Mouse (Mus musculus) midbrain, embryonic 11.5 days (tissue): ENCODE results near the gene Scarf2. TPM values are rescaled to one million over a fixed set of nuclear protein-coding genes. Genes with fewer than 3 reads are reported as not detected.
A peak's percentile ranks its signal among the peaks of the same experiment; 100 is the strongest.

Experiments used
- ATAC-seq: fragments of 200-750 bp; cut with Nextera tagmentation; 2 replicates; pipeline ENCODE4 v1.8.0; 2017; ENCODE audit warnings: moderate TSS enrichment, moderate library complexity; ENCODE audit not compliant: low FRiP score
- DNase-seq: peaks from one replicate; pipeline ENCODE4 v3.0.0; 2015; ENCODE audit warnings: low spot score; ENCODE audit errors: missing footprints
- H3K27ac ChIP-seq: fragments of 300-500 bp; sonication (generic); 2 replicates; pipeline ENCODE4 v1.5.1; 2014; ENCODE audit warnings: low read depth, low read length
- H3K27me3 ChIP-seq: fragments of 300-500 bp; sonication (generic); 2 replicates; pipeline ENCODE4 v1.6.1; 2014; ENCODE audit warnings: mild to moderate bottlenecking, low read length, moderate library complexity, mixed read lengths; ENCODE audit not compliant: control insufficient read depth, insufficient read depth
- H3K36me3 ChIP-seq: fragments of 300-500 bp; sonication (generic); 2 replicates; pipeline ENCODE4 v1.6.1; 2014; ENCODE audit warnings: mild to moderate bottlenecking, low read length, moderate library complexity, mixed read lengths; ENCODE audit not compliant: control insufficient read depth, insufficient read depth
- H3K4me1 ChIP-seq: fragments of 300-500 bp; sonication (generic); 2 replicates; pipeline ENCODE4 v1.6.1; 2014; ENCODE audit warnings: low read length; ENCODE audit not compliant: control insufficient read depth, insufficient read depth
- H3K4me2 ChIP-seq: fragments of 300-500 bp; sonication (generic); 2 replicates; pipeline ENCODE4 v1.6.1; 2014; ENCODE audit warnings: mild to moderate bottlenecking, moderate library complexity
- H3K4me3 ChIP-seq: fragments of 300-500 bp; sonication (generic); 2 replicates; pipeline ENCODE4 v1.5.1; 2014; ENCODE audit warnings: low read depth, low read length
- H3K9ac ChIP-seq: fragments of 300-500 bp; sonication (generic); 2 replicates; pipeline ENCODE4 v1.6.1; 2014; ENCODE audit warnings: low read length
- H3K9me3 ChIP-seq: fragments of 300-500 bp; sonication (generic); 2 replicates; pipeline ENCODE4 v1.6.1; 2016; ENCODE audit warnings: low read length; ENCODE audit not compliant: control insufficient read depth
- WGBS: fragments of 180-500 bp; shearing (Covaris S2); extraction: QIAGEN DNeasy Blood & Tissue Kit; methylation state at CpG from one replicate; pipeline ENCODE4 v1.1.7; 2014; 5-methylcytosine and 5-hydroxymethylcytosine counted together
- polyA plus RNA-seq: library from polyadenylated mRNA; unstranded; fragments of >200 nt; fragmentation: Nextera tagmentation; extraction: Ambion mirVana; gene quantifications from 2 replicates; pipeline ENCODE4 v1.2.1, GENCODE M21; 2014

Scarf2 gene
- polyA plus RNA-seq, 1 experiment from 2014 or later, result 4.4 TPM

DNA sequence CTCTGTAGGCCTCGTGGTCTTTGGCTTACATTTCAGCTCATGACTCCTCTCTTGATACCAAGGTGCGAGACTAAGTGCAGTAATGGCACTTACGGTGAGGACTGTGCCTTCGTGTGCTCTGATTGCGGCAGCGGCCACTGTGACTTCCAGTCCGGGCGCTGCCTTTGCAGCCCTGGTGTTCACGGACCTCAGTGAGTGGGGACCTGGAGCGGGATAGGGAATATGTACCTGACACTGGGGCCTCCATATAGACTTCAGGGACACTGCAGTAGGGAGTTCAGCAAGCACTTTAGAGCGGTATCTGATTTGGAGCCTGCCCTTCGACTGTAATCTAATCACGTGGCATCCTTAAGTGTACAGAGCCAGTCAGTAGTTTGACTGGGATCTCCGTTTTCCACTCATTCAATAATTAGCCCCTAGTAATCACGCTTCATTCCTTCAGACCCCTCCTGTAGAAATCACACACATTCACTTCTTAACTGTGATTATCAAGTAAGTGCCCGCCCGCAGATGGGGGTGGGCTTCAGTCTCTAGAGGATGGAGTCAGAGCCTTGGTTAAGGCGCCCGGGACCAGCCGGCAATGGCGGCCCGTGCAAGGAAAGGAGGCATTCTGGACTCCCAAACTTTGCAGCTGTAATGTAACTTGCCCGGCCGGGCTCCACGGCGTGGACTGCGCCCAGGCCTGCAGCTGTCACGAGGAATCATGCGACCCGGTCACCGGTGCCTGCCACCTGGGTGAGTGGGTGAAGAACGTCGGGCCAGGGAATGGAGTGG is 6.8 kb downstream of the Scarf2 start:
- DNase-seq (peak; percentile 92), ATAC-seq (no peak)
- H3K27ac ChIP-seq, result no peak overlapping the region
- no peaks in the 10 kb centered on the region for H3K9me3 ChIP-seq
- peak overlapping the region; percentile 35 for H3K4me3 ChIP-seq
- peak overlapping the region; percentile 57 for H3K4me2 ChIP-seq
- H3K9ac ChIP-seq, result no peak overlapping the region
- WGBS, result 9% methylated on average over 33 of the region's 33 CpGs
- no peaks in the 10 kb centered on the region for H3K36me3 ChIP-seq
- peaks cover 85% of the 10 kb centered on the region for H3K27me3 ChIP-seq
- H3K4me1 ChIP-seq, result peaks cover 38% of the 10 kb centered on the region

DNA sequence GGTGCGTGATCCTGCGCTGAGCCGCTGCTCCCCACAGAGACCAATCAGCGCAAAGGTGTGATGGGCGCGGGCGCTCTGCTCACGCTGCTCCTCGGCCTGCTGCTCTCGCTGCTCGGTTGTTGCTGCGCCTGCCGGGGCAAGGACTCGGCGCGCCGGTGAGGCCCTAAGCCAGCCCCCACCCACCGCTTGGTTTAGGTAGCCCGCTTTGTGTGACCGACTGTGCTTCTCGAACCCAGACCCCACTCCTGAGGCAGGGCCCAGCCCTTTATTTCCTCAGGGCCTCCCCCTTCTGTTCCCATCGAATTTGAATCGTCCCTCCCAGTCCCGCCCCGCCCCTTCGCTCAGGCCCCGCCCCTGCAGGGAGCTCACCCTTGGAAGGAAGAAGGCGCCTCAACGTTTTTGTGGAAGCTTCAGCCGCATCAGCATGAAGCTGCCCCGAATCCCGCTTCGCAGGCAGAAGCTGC is 7.4 kb downstream of the Scarf2 start:
- ATAC-seq (peak; percentile 26), DNase-seq (peak; percentile 96)
- Histone ChIP-seq H3K9me3 (no peaks in the 10 kb centered on the region), H3K4me2 (peak overlapping the region; percentile 57), H3K27ac (no peak overlapping the region), H3K9ac (0 out of 2 replicates have a peak overlapping the region, but pooled peaks have one; percentile 12), H3K4me1 (peaks cover 38% of the 10 kb centered on the region), H3K36me3 (no peaks in the 10 kb centered on the region), H3K27me3 (peaks cover 82% of the 10 kb centered on the region), H3K4me3 (peak overlapping the region; percentile 35)
- WGBS, result 2% methylated on average over 33 of the region's 33 CpGs

DNA sequence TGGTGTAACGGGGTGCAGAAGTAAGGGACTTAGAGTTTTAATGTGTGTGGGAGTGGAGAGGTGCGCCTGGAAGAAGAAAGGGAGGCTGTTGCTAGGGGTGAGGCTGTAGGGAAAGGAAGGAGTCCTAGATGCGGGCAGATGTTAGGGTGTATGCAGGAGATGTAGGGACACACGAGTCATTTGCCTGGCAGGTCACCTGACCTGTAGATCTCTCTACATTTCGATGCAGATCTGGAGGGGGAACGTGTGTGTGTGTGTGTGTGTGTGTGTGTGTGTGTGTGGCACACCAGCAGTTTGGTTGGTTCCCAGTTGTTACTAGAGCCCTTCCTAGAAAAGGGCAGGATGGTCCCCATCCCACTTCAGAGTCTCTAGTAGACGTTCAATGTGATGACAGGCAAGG is 7.9 kb downstream of the Scarf2 start:
- 10% methylated on average over 7 of the region's 7 CpGs for WGBS
- peak; percentile 87 for DNase-seq
- Histone ChIP-seq H3K4me3 (peak overlapping the region; percentile 35), H3K27me3 (peaks cover 77% of the 10 kb centered on the region), H3K4me1 (peaks cover 40% of the 10 kb centered on the region), H3K27ac (no peak overlapping the region), H3K4me2 (peak overlapping the region; percentile 57), H3K9me3 (no peaks in the 10 kb centered on the region), H3K9ac (0 out of 2 replicates have a peak overlapping the region, but pooled peaks have one; percentile 12), H3K36me3 (no peaks in the 10 kb centered on the region)
- no peak for ATAC-seq

DNA sequence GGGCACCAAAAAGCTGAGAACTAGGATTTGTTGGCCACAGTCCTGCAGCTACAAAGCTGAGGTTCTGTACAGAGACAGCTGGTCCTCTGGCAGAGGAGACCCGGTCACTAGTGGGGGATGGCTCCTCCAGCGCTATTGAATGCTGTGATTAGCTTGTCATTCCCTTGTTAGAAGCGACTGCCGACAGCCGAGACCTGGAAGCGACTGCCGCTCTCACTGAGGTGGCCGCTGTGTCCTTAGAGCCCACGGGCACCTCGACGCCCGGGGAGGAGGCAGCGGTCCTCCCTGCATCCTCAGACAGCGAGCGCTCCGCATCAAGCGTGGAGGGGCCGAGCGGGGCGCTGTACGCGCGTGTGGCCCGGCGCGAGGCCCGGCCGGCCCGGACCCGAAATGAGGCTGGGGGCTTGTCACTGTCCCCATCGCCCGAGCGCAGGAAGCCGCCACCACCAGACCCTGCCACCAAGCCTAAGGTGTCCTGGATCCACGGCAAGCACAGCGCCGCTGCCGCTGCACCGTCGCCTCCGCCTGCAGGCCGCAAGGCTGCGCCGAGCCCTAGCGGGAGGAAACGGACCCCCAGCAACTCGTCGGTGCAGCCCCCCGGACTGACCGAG is 9.6 kb downstream of the Scarf2 start:
- no peaks in the 10 kb centered on the region for H3K9me3 ChIP-seq
- DNase-seq (peak; percentile 97), ATAC-seq (peak; percentile 20; the same call in 1 of the 2 replicates)
- H3K36me3 ChIP-seq, result no peaks in the 10 kb centered on the region
- H3K27me3 ChIP-seq, result peaks cover 61% of the 10 kb centered on the region
- H3K4me1 ChIP-seq, result peaks cover 40% of the 10 kb centered on the region
- H3K27ac ChIP-seq, result peak overlapping the region; percentile 67; the same call in 1 of the 2 replicates
- WGBS, result 5% methylated on average over 45 of the region's 50 CpGs
- H3K4me2 ChIP-seq, result peak overlapping the region; percentile 98
- peak overlapping the region; percentile 93 for H3K9ac ChIP-seq
- peak overlapping the region; percentile 54 for H3K4me3 ChIP-seq

DNA sequence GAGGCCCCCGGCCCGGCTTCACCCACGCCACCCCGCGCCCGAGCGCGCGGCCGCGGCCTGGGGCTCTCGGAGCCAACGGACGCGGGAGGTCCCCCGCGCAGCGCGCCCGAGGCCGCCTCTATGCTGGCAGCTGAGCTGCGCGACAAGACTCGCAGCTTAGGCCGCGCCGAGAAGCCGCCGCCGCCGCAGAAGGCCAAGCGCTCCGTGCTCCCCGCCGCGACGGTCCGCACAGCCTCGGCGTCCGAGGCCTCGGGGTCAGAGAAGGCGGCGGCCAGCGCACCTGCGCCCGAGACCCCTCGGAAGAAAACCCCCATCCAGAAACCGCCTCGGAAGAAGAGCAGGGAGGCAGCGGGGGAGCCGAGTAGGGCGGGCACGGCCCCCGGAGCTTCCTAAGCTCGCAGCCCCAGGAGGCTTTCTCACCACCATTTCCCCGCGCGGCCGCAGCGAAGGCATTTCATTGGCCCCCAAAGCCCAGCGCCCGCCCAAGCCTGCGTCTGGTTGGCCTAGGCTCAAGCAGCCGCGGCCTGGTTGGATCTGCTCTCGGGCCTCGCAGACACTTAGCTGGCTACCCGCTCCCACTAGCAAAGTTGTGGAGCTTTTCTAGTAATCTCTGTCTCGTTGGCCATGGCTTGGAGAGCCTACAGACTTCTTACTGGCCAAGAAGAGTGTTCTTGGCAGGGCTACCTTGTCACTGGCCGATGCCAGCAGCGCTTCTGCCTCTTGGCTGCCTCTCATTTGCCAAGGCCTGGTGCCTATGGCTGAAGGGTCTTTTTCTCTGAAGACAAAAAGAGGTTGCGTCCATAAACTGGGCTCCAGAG is 10.3 kb downstream of the Scarf2 start:
- peaks cover 38% of the 10 kb centered on the region for H3K4me1 ChIP-seq

DNA sequence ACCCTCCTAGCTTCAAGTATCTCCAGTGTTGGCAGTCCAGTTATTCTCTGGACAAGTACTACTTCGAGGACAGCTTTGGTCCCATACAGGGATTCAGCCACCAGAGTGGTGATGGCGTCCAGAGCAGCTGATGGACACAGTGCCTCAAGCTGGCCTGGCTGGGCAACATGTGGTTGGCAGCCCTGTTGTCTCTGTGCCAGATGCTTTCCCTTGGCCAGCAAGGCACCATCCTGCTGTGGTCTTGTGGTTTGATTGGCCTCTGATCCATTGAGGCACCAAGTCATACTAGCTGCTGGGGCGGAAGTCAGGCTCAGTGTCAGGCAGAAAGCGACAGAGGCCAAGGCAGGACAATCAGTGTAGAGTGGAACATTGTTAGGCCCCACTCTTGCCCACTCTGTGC is 12.0 kb downstream of the Scarf2 start:
- no peak for ATAC-seq
- Histone ChIP-seq H3K4me2 (no peak overlapping the region), H3K4me3 (no peak overlapping the region), H3K9me3 (no peaks in the 10 kb centered on the region), H3K27me3 (peaks cover 44% of the 10 kb centered on the region), H3K36me3 (no peaks in the 10 kb centered on the region), H3K9ac (no peak overlapping the region), H3K4me1 (peaks cover 24% of the 10 kb centered on the region), H3K27ac (no peak overlapping the region)
- 81% methylated on average over 4 of the region's 4 CpGs for WGBS
- DNase-seq, result no peak

More for the DNA sequence above, 10.3 kb downstream of the Scarf2 start:
- peak; percentile 98 for DNase-seq
- no peaks in the 10 kb centered on the region for H3K36me3 ChIP-seq
- WGBS, result 2% methylated on average over 71 of the region's 73 CpGs
- peak overlapping the region; percentile 98 for H3K4me2 ChIP-seq
- ATAC-seq, result peak; percentile 85
- peaks cover 54% of the 10 kb centered on the region for H3K27me3 ChIP-seq
- H3K27ac ChIP-seq, result peak overlapping the region; percentile 67; the same call in 1 of the 2 replicates
- peak overlapping the region; percentile 54 for H3K4me3 ChIP-seq
- no peaks in the 10 kb centered on the region for H3K9me3 ChIP-seq
- peak overlapping the region; percentile 93 for H3K9ac ChIP-seq

DNA sequence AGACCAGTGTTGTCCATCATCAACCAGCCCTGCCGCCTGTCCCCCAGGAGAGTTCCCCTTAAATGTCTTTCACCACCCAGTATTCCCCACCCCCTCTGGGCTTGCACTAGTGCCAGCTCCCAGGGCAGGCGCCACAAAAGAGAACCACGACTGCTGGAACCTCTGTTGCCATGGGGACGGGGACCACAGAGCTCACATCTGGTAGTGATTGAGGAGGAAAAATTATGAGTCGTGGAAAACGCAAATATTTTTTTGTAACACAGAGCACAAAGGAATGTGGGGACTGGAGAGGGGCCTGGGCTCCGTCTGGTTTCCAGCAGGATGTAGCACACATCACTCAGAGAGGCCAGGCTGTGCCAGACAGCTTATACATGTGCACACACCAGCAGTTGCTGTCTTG is 12.6 kb downstream of the Scarf2 start:
- H3K9ac ChIP-seq, result no peak overlapping the region

DNA sequence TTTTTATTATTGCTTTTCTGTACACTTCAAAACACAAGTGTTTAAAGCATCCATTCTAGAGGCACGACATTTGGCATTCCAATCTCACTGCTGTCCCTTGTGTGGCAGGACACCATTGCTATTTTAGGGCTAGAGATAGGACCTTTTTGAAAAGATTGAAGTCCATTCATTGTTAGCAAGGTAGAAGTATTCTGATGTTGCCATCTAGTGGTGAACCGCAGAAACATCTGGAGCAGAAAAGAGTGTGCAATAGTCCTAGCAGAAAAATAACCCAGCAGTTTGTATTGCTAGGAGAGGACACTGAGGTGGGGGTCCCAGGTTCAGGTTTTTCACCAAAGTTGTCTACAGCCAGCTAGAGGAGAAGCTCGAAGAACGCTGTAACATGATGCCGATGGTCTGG is 15.0 kb downstream of the Scarf2 start:
- no peak overlapping the region for H3K9ac ChIP-seq
- no peak overlapping the region for H3K27ac ChIP-seq
- H3K27me3 ChIP-seq, result peaks cover 35% of the 10 kb centered on the region
- peak; percentile 92 for DNase-seq
- no peak overlapping the region for H3K4me2 ChIP-seq
- H3K4me1 ChIP-seq, result peaks cover 8% of the 10 kb centered on the region
- ATAC-seq, result no peak
- no peaks in the 10 kb centered on the region for H3K9me3 ChIP-seq
- no peaks in the 10 kb centered on the region for H3K36me3 ChIP-seq
- WGBS, result 5% methylated on average over 5 of the region's 5 CpGs
- no peak overlapping the region for H3K4me3 ChIP-seq

More for the DNA sequence above, 12.6 kb downstream of the Scarf2 start:
- Histone ChIP-seq H3K36me3 (no peaks in the 10 kb centered on the region), H3K4me2 (no peak overlapping the region), H3K4me1 (peaks cover 18% of the 10 kb centered on the region), H3K27me3 (peaks cover 42% of the 10 kb centered on the region), H3K4me3 (no peak overlapping the region), H3K9me3 (no peaks in the 10 kb centered on the region), H3K27ac (no peak overlapping the region)
- ATAC-seq (no peak), DNase-seq (no peak)
- WGBS, result 39% methylated on average over 7 of the region's 7 CpGs
